Mouse (Mus musculus): ENCODE data around the gene Serpina3m. TPM values are rescaled to one million over a fixed set of nuclear protein-coding genes. Genes with fewer than 3 reads are reported as not detected.

Serpina3m gene
- total and polyA plus RNA-seq, 2 experiments from 2014 or later, result not detected

GRCm38 (mm10) chr12:104403968-104404367, 65.7 kb downstream of the Serpina3m start:
- TF ChIP-seq CTCF (IDR thresholded peaks at IDR 0.05), result no peak
- 77% methylated on average over 5 of the region's 5 CpGs for WGBS
- H3K36me3 ChIP-seq (ENCODE audit: insufficient read depth, low read length), result no peaks in the 10 kb centered on the region

GRCm38 (mm10) chr12:104406454-104406885, 68.2 kb downstream of the Serpina3m start, which contains the start of gene Serpina3n:
Gene Serpina3n (plus strand): TSS chr12:104406729.
- DNase-seq (ENCODE audit: low spot score) (peak; percentile 37), ATAC-seq (ENCODE audit: low FRiP score) (0 out of 2 replicates have a peak, but pooled peaks have one; percentile 49)
- Histone ChIP-seq H3K36me3 (ENCODE audit: insufficient read depth, low read length) (no peaks in the 10 kb centered on the region), H3K9ac (replicated peaks; ENCODE audit: low read length, poor library complexity, severe bottlenecking) (no peak within 1 kb of the TSS), H3K27me3 (ENCODE audit: insufficient read depth, low read length) (no peaks in the 10 kb centered on the region), H3K4me2 (ENCODE audit: low read depth, low read length, poor library complexity, severe bottlenecking) (no peak within 1 kb of the TSS), H3K4me1 (ENCODE audit: insufficient read depth, low read length) (no peaks in the 10 kb centered on the region), H3K9me3 (ENCODE audit: low read length) (no peaks in the 10 kb centered on the region), H3K27ac (ENCODE audit: low read depth, low read length) (no peak within 1 kb of the TSS), H3K4me3 (ENCODE audit: low read depth, low read length) (no peak within 1 kb of the TSS)
- no peak for TF ChIP-seq CTCF (IDR thresholded peaks at IDR 0.05)
- WGBS, result 41% methylated on average over 4 of the region's 4 CpGs

More at GRCm38 (mm10) chr12:104403968-104404367, 65.7 kb downstream of the Serpina3m start:
- Histone ChIP-seq H3K4me3 (ENCODE audit: low read depth, low read length) (no peak overlapping the region), H3K27ac (ENCODE audit: low read depth, low read length) (no peak overlapping the region), H3K9ac (replicated peaks; ENCODE audit: low read length, poor library complexity, severe bottlenecking) (no peak overlapping the region), H3K4me1 (ENCODE audit: insufficient read depth, low read length) (no peaks in the 10 kb centered on the region), H3K9me3 (ENCODE audit: low read length) (no peaks in the 10 kb centered on the region), H3K27me3 (ENCODE audit: insufficient read depth, low read length) (no peaks in the 10 kb centered on the region), H3K4me2 (ENCODE audit: low read depth, low read length, poor library complexity, severe bottlenecking) (no peak overlapping the region)
- DNase-seq (ENCODE audit: low spot score), result no peak
- no peak for ATAC-seq (ENCODE audit: low FRiP score)

- ATAC-seq (ENCODE audit: low FRiP score), result no peak
- 87% methylated on average over 6 of the region's 6 CpGs for WGBS
- no peak for TF ChIP-seq CTCF (IDR thresholded peaks at IDR 0.05)
- no peaks in the 10 kb centered on the region for H3K9me3 ChIP-seq (ENCODE audit: low read length)
- no peak overlapping the region for H3K4me2 ChIP-seq (ENCODE audit: low read depth, low read length, poor library complexity, severe bottlenecking)
- no peaks in the 10 kb centered on the region for H3K4me1 ChIP-seq (ENCODE audit: insufficient read depth, low read length)
- H3K27ac ChIP-seq (ENCODE audit: low read depth, low read length), result no peak overlapping the region
- H3K27me3 ChIP-seq (ENCODE audit: insufficient read depth, low read length), result no peaks in the 10 kb centered on the region
- H3K4me3 ChIP-seq (ENCODE audit: low read depth, low read length), result no peak overlapping the region
- DNase-seq (ENCODE audit: low spot score), result no peak
- H3K9ac ChIP-seq (replicated peaks; ENCODE audit: low read length, poor library complexity, severe bottlenecking), result no peak overlapping the region
- no peaks in the 10 kb centered on the region for H3K36me3 ChIP-seq (ENCODE audit: insufficient read depth, low read length)
Measured at GRCm38 (mm10) chr12:104412507-104412906, 74.2 kb downstream of the Serpina3m start.

- ATAC-seq (ENCODE audit: low FRiP score), result no peak
- H3K36me3 ChIP-seq (ENCODE audit: insufficient read depth, low read length), result no peaks in the 10 kb centered on the region
- no peak for TF ChIP-seq CTCF (IDR thresholded peaks at IDR 0.05)
Measured at GRCm38 (mm10) chr12:104414576-104414975, 76.3 kb downstream of the Serpina3m start.

GRCm38 (mm10) chr12:104415625-104416315, 77.5 kb downstream of the Serpina3m start:
- Histone ChIP-seq H3K4me3 (ENCODE audit: low read depth, low read length) (no peak overlapping the region), H3K4me2 (ENCODE audit: low read depth, low read length, poor library complexity, severe bottlenecking) (no peak overlapping the region), H3K36me3 (ENCODE audit: insufficient read depth, low read length) (no peaks in the 10 kb centered on the region), H3K27ac (ENCODE audit: low read depth, low read length) (no peak overlapping the region), H3K9me3 (ENCODE audit: low read length) (no peaks in the 10 kb centered on the region), H3K4me1 (ENCODE audit: insufficient read depth, low read length) (no peaks in the 10 kb centered on the region), H3K27me3 (ENCODE audit: insufficient read depth, low read length) (no peaks in the 10 kb centered on the region), H3K9ac (replicated peaks; ENCODE audit: low read length, poor library complexity, severe bottlenecking) (no peak overlapping the region)
- no peak for ATAC-seq (ENCODE audit: low FRiP score)
- WGBS, result 56% methylated on average over 6 of the region's 6 CpGs
- TF ChIP-seq CTCF (IDR thresholded peaks at IDR 0.05), result no peak
- DNase-seq (ENCODE audit: low spot score), result peak; percentile 52

More at GRCm38 (mm10) chr12:104414576-104414975, 76.3 kb downstream of the Serpina3m start:
- no peak for DNase-seq (ENCODE audit: low spot score)
- Histone ChIP-seq H3K27me3 (ENCODE audit: insufficient read depth, low read length) (no peaks in the 10 kb centered on the region), H3K4me3 (ENCODE audit: low read depth, low read length) (no peak overlapping the region), H3K9me3 (ENCODE audit: low read length) (no peaks in the 10 kb centered on the region), H3K4me2 (ENCODE audit: low read depth, low read length, poor library complexity, severe bottlenecking) (no peak overlapping the region), H3K27ac (ENCODE audit: low read depth, low read length) (no peak overlapping the region), H3K9ac (replicated peaks; ENCODE audit: low read length, poor library complexity, severe bottlenecking) (no peak overlapping the region), H3K4me1 (ENCODE audit: insufficient read depth, low read length) (no peaks in the 10 kb centered on the region)
- 56% methylated on average over 2 of the region's 2 CpGs for WGBS
